ENCODE assay signal across 26 mouse cellular contexts in genomic region chr2:84337774-84338450, GRCm38 (mm10).
A peak's percentile ranks its signal among the peaks of the same experiment; 100 is the strongest.
DNase-seq lines count a peak whose midpoint lies in the region; ATAC-seq and TF ChIP-seq lines count a peak whose summit lies in the region.
"Had no signal": no experiment of that assay in that cellular context is flagged by ENCODE, and none has a peak within 500 bp of the region (broad histone marks: within the 10 kb centered on the region; RNA-seq: fewer than 3 reads in every experiment).

No protein-coding gene starts in this region.

- H3K79me2 ChIP-seq in liver, adult 2 months (ENCODE audit: control insufficient read depth, insufficient read depth, low read length): no peaks in the 10 kb centered on the region

- ATAC-seq in kidney, embryonic 14.5 days (ENCODE audit: low FRiP score, low TSS enrichment): no peak
- ATAC-seq in liver, embryonic 11.5 days (replicated peaks; ENCODE audit: low FRiP score): no peak
- peak; percentile 65; the same call in 1 of the 2 replicates for ATAC-seq in intestine, embryonic 16.5 days
- no peak for ATAC-seq in megakaryocyte, adult 5-6 weeks (ENCODE audit: poor library complexity, severe bottlenecking)
- ATAC-seq: activated CD4-positive, CD25-positive, alpha-beta regulatory T cell, adult 4 months; CD4-positive, CD25-positive, alpha-beta regulatory T cell, adult 4 months; forebrain, embryonic 13.5 days; forebrain, embryonic 15.5 days; Patski had no signal

- no peak overlapping the region for H3K4me3 ChIP-seq in kidney, adult 2 months (ENCODE audit: insufficient read depth, low read depth, low read length)
- H3K4me3 ChIP-seq in kidney, embryonic 14.5 days (ENCODE audit: low read length): no peak overlapping the region
- H3K4me3 ChIP-seq in liver, adult 2 months (ENCODE audit: insufficient read depth, low read depth, low read length): no peak overlapping the region
- H3K4me3 ChIP-seq in liver, embryonic 11.5 days (ENCODE audit: low read depth, low read length): no peak overlapping the region
- H3K4me3 ChIP-seq in intestine, embryonic 16.5 days (ENCODE audit: low read length): no peak overlapping the region
- H3K4me3 ChIP-seq: embryonic facial prominence, embryonic 10.5 days; embryonic facial prominence, embryonic 12.5 days; forebrain, embryonic 13.5 days; forebrain, embryonic 15.5 days had no signal

- peak; percentile 68 for DNase-seq in kidney, adult 2 months
- DNase-seq in liver, adult 2 months (ENCODE audit: extremely low read depth, low read depth, low spot score): peak; percentile 86
- DNase-seq in liver, embryonic 11.5 days (ENCODE audit: low spot score): no peak
- DNase-seq in adipocyte (ENCODE audit: low spot score): peak; percentile 8
- no peak for DNase-seq in cerebellum, postnatal 10 days
- DNase-seq: adrenal gland, adult 2 months; adrenal gland, postnatal 10 days; adrenal gland, postnatal 25 days; B cell, adult 2 months; cerebellum, adult 11 months; cerebellum, adult 18-20 months; cerebellum, adult 8-10 months; cerebellum, adult 9-11 months; cerebellum, postnatal 25 days had no signal

- no peaks in the 10 kb centered on the region for H3K9me3 ChIP-seq in kidney, embryonic 14.5 days (ENCODE audit: control insufficient read depth, low read length)
- no peaks in the 10 kb centered on the region for H3K9me3 ChIP-seq in liver, embryonic 11.5 days (ENCODE audit: control insufficient read depth, low read length)
- H3K9me3 ChIP-seq in intestine, embryonic 16.5 days (ENCODE audit: control insufficient read depth, low read length): no peaks in the 10 kb centered on the region
- H3K9me3 ChIP-seq: embryonic facial prominence, embryonic 10.5 days; embryonic facial prominence, embryonic 12.5 days; forebrain, embryonic 13.5 days; forebrain, embryonic 15.5 days; G1E had no signal

- no peaks in the 10 kb centered on the region for H3K27me3 ChIP-seq in kidney, adult 2 months (replicated peaks; ENCODE audit: control insufficient read depth, insufficient read depth, low read length)
- no peaks in the 10 kb centered on the region for H3K27me3 ChIP-seq in kidney, embryonic 14.5 days (ENCODE audit: control insufficient read depth, insufficient read depth, low read length)
- H3K27me3 ChIP-seq in liver, adult 2 months (ENCODE audit: control insufficient read depth, insufficient read depth, low read length): no peaks in the 10 kb centered on the region
- no peaks in the 10 kb centered on the region for H3K27me3 ChIP-seq in liver, embryonic 11.5 days (replicated peaks; ENCODE audit: control insufficient read depth, insufficient read depth, low read length)
- no peaks in the 10 kb centered on the region for H3K27me3 ChIP-seq in intestine, embryonic 16.5 days (replicated peaks; ENCODE audit: control insufficient read depth, insufficient read depth, low read length)
- H3K27me3 ChIP-seq: CH12.LX; embryonic facial prominence, embryonic 12.5 days; forebrain, embryonic 13.5 days; forebrain, embryonic 15.5 days had no signal

- no peak overlapping the region for H3K27ac ChIP-seq in kidney, adult 2 months (ENCODE audit: insufficient read depth, low read depth, low read length)
- H3K27ac ChIP-seq in kidney, embryonic 14.5 days (ENCODE audit: low read depth, low read length): no peak overlapping the region
- no peak overlapping the region for H3K27ac ChIP-seq in liver, adult 2 months (replicated peaks; ENCODE audit: insufficient read depth, low read depth, low read length)
- no peak overlapping the region for H3K27ac ChIP-seq in liver, embryonic 11.5 days (ENCODE audit: low read depth, low read length)
- H3K27ac ChIP-seq in intestine, embryonic 16.5 days (ENCODE audit: low read length): no peak overlapping the region
- H3K27ac ChIP-seq: embryonic facial prominence, embryonic 10.5 days; embryonic facial prominence, embryonic 12.5 days; forebrain, embryonic 13.5 days; forebrain, embryonic 15.5 days had no signal

- TF ChIP-seq POLR2A in kidney, adult 2 months (IDR thresholded peaks at IDR 0.05; ENCODE audit: low read depth, low read length): no peak
- TF ChIP-seq POLR2A in liver, adult 2 months (IDR thresholded peaks at IDR 0.05; ENCODE audit: extremely low read depth, insufficient read depth, low read length): no peak

- no peak for TF ChIP-seq CTCF in kidney, adult 2 months (conservative IDR thresholded peaks at IDR 0.05; ENCODE audit: insufficient read depth, insufficient read length, low read depth, low read length)
- no peak for TF ChIP-seq CTCF in liver, adult 2 months (IDR thresholded peaks at IDR 0.05; ENCODE audit: low read depth, low read length)

- H3K4me1 ChIP-seq in kidney, adult 2 months (ENCODE audit: control insufficient read depth, insufficient read depth, low read length): peaks cover 2% of the 10 kb centered on the region; the same call in 1 of the 2 replicates
- H3K4me1 ChIP-seq in kidney, embryonic 14.5 days (ENCODE audit: control insufficient read depth, insufficient read depth, low read length): no peaks in the 10 kb centered on the region
- H3K4me1 ChIP-seq in liver, adult 2 months (ENCODE audit: control insufficient read depth, insufficient read depth, low read length): no peaks in the 10 kb centered on the region; the same call in 1 of the 2 replicates
- H3K4me1 ChIP-seq in liver, embryonic 11.5 days (replicated peaks; ENCODE audit: control insufficient read depth, insufficient read depth, low read length): no peaks in the 10 kb centered on the region
- no peaks in the 10 kb centered on the region for H3K4me1 ChIP-seq in intestine, embryonic 16.5 days (ENCODE audit: control insufficient read depth, insufficient read depth, low read length)
- H3K4me1 ChIP-seq: embryonic facial prominence, embryonic 10.5 days; embryonic facial prominence, embryonic 12.5 days; forebrain, embryonic 13.5 days; forebrain, embryonic 15.5 days had no signal

- H3K36me3 ChIP-seq in kidney, adult 2 months (ENCODE audit: control insufficient read depth, insufficient read depth, low read length): no peaks in the 10 kb centered on the region; the same call in 1 of the 2 replicates
- peaks cover under 1% of the 10 kb centered on the region; the same call in 1 of the 2 replicates for H3K36me3 ChIP-seq in kidney, embryonic 14.5 days (ENCODE audit: control insufficient read depth, insufficient read depth, low read length)
- peaks cover 2% of the 10 kb centered on the region; the same call in 1 of the 2 replicates for H3K36me3 ChIP-seq in liver, adult 2 months (ENCODE audit: control insufficient read depth, insufficient read depth, low read length)
- H3K36me3 ChIP-seq in liver, embryonic 11.5 days (ENCODE audit: control insufficient read depth, insufficient read depth, low read length): no peaks in the 10 kb centered on the region
- H3K36me3 ChIP-seq in intestine, embryonic 16.5 days (ENCODE audit: control insufficient read depth, insufficient read depth, low read length): no peaks in the 10 kb centered on the region
- H3K36me3 ChIP-seq: embryonic facial prominence, embryonic 10.5 days; embryonic facial prominence, embryonic 12.5 days; forebrain, embryonic 15.5 days; G1E had no signal

- WGBS in kidney, adult 2 months: 49% methylated on average over 1 of the region's 1 CpGs
- WGBS in kidney, embryonic 14.5 days: 85% methylated on average over 1 of the region's 1 CpGs
- WGBS in liver, adult 2 months: 23% methylated on average over 1 of the region's 1 CpGs
- 83% methylated on average over 1 of the region's 1 CpGs for WGBS in liver, embryonic 11.5 days
- WGBS in intestine, embryonic 16.5 days: 89% methylated on average over 1 of the region's 1 CpGs

- no peak overlapping the region for H3K9ac ChIP-seq in kidney, embryonic 14.5 days (ENCODE audit: low read depth, low read length)
- H3K9ac ChIP-seq in liver, adult 2 months (ENCODE audit: low read depth, low read length): no peak overlapping the region
- H3K9ac ChIP-seq in liver, embryonic 11.5 days (ENCODE audit: low read depth, low read length): no peak overlapping the region
- H3K9ac ChIP-seq in intestine, embryonic 16.5 days (ENCODE audit: low read depth, low read length): no peak overlapping the region
- H3K9ac ChIP-seq: embryonic facial prominence, embryonic 12.5 days; forebrain, embryonic 13.5 days; forebrain, embryonic 15.5 days had no signal

- no peak overlapping the region for H3K4me2 ChIP-seq in kidney, embryonic 14.5 days (replicated peaks; ENCODE audit: low read depth, low read length)
- no peak overlapping the region for H3K4me2 ChIP-seq in liver, embryonic 11.5 days
- H3K4me2 ChIP-seq in intestine, embryonic 16.5 days (ENCODE audit: low read depth, low read length): no peak overlapping the region
- H3K4me2 ChIP-seq: embryonic facial prominence, embryonic 12.5 days; forebrain, embryonic 13.5 days; forebrain, embryonic 15.5 days had no signal

Comparison
In these comparisons a context has a peak if more than half of its experiments do, and no peak if none do; other contexts are left out.
1. DNase-seq: peak in kidney, adult 2 months (single experiment), liver, adult 2 months (single experiment) and adipocyte (single experiment); none in liver, embryonic 11.5 days (single experiment) and cerebellum, postnatal 10 days (0 of 2).